Comparison of ENCODE assay signal across 12 mouse cellular contexts in genomic region chr5:119839156-119839555, GRCm38 (mm10). TPM values are rescaled to one million over a fixed set of nuclear protein-coding genes. Genes with fewer than 3 reads are reported as not detected.
DNase-seq lines count a peak whose midpoint lies in the region; ATAC-seq lines count a peak whose summit lies in the region.
"Had no signal": no experiment of that assay in that cellular context is flagged by ENCODE, and none has a peak within 500 bp of the region (broad histone marks: within the 10 kb centered on the region; RNA-seq: fewer than 3 reads in every experiment).

No protein-coding gene starts in this region.

- H3K4me1 ChIP-seq in forebrain, embryonic 10.5 days = peaks cover 12% of the 10 kb centered on the region
- H3K4me1 ChIP-seq in forebrain, embryonic 16.5 days (replicated peaks; ENCODE audit: control insufficient read depth, insufficient read depth, low read length) = no peaks in the 10 kb centered on the region; the same call in 1 of the 2 replicates
- peaks cover 4% of the 10 kb centered on the region; the same call in 1 of the 2 replicates for H3K4me1 ChIP-seq in lung, embryonic 16.5 days (replicated peaks; ENCODE audit: control insufficient read depth, insufficient read depth, low read length)
- H3K4me1 ChIP-seq in limb, embryonic 12.5 days (replicated peaks) = peaks cover 25% of the 10 kb centered on the region

- H3K36me3 ChIP-seq in forebrain, embryonic 10.5 days (replicated peaks) = no peaks in the 10 kb centered on the region
- H3K36me3 ChIP-seq in forebrain, embryonic 16.5 days (ENCODE audit: control insufficient read depth, insufficient read depth) = no peaks in the 10 kb centered on the region
- H3K36me3 ChIP-seq in lung, embryonic 16.5 days (ENCODE audit: control insufficient read depth, insufficient read depth, low read length) = no peaks in the 10 kb centered on the region; the same call in 1 of the 2 replicates
- peaks cover 28% of the 10 kb centered on the region for H3K36me3 ChIP-seq in limb, embryonic 12.5 days

- under 1% methylated on average over 16 of the region's 16 CpGs for WGBS in forebrain, embryonic 10.5 days
- 0% methylated on average over 16 of the region's 16 CpGs for WGBS in forebrain, embryonic 16.5 days
- WGBS in lung, embryonic 16.5 days = under 1% methylated on average over 16 of the region's 16 CpGs
- 0% methylated on average over 16 of the region's 16 CpGs for WGBS in limb, embryonic 12.5 days

- no peak for ATAC-seq in forebrain, embryonic 16.5 days
- ATAC-seq in lung, embryonic 16.5 days (ENCODE audit: low read depth) = no peak
- ATAC-seq in limb, embryonic 12.5 days (ENCODE audit: insufficient number of reproducible peaks, insufficient read depth, low FRiP score, low TSS enrichment, low read depth) = no peak
- ATAC-seq: intestine, postnatal 0 days had no signal

- no peak overlapping the region for H3K9ac ChIP-seq in forebrain, embryonic 16.5 days (replicated peaks; ENCODE audit: low read depth, low read length)
- H3K9ac ChIP-seq in lung, embryonic 16.5 days (ENCODE audit: low read length) = peak overlapping the region; percentile 79
- H3K9ac ChIP-seq in limb, embryonic 12.5 days (replicated peaks) = peak overlapping the region; percentile 96

- H3K4me3 ChIP-seq in forebrain, embryonic 10.5 days = no peak overlapping the region
- no peak overlapping the region for H3K4me3 ChIP-seq in forebrain, embryonic 16.5 days (replicated peaks; ENCODE audit: low read length)
- H3K4me3 ChIP-seq in lung, embryonic 16.5 days (ENCODE audit: low read length) = peak overlapping the region; percentile 66
- peak overlapping the region; percentile 59 for H3K4me3 ChIP-seq in limb, embryonic 12.5 days (replicated peaks)
- H3K4me3 ChIP-seq: gastrocnemius, adult 2 months had no signal

- H3K27me3 ChIP-seq in forebrain, embryonic 10.5 days (ENCODE audit: poor library complexity, severe bottlenecking) = peaks cover 100% of the 10 kb centered on the region
- peaks cover 88% of the 10 kb centered on the region for H3K27me3 ChIP-seq in forebrain, embryonic 16.5 days (replicated peaks; ENCODE audit: control insufficient read depth, insufficient read depth, low read length)
- H3K27me3 ChIP-seq in lung, embryonic 16.5 days (ENCODE audit: control insufficient read depth, insufficient read depth, low read depth, low read length) = peaks cover 56% of the 10 kb centered on the region
- peaks cover 91% of the 10 kb centered on the region for H3K27me3 ChIP-seq in limb, embryonic 12.5 days

- DNase-seq in forebrain, embryonic 10.5 days (ENCODE audit: extremely low spot score, low spot score) = peak; percentile 41
- no peak for DNase-seq in lung, postnatal 10 days
- peak; percentile 44 for DNase-seq in embryo, embryonic 11 days
- DNase-seq in frontal cortex, postnatal 25 days (ENCODE audit: low spot score in 2 of 2) = no peak
- DNase-seq in testis, postnatal 10 days (ENCODE audit: low spot score) = no peak
- DNase-seq: gastrocnemius, adult 2 months; thymus, postnatal 14 days had no signal

- H3K4me2 ChIP-seq in forebrain, embryonic 16.5 days (ENCODE audit: low read length) = no peak overlapping the region
- H3K4me2 ChIP-seq in lung, embryonic 16.5 days (ENCODE audit: low read depth, low read length) = peak overlapping the region; percentile 61
- H3K4me2 ChIP-seq in limb, embryonic 12.5 days = peak overlapping the region; percentile 68

- no peak overlapping the region for H3K27ac ChIP-seq in forebrain, embryonic 10.5 days
- H3K27ac ChIP-seq in forebrain, embryonic 16.5 days (ENCODE audit: low read length) = no peak overlapping the region
- peak overlapping the region; percentile 80 for H3K27ac ChIP-seq in lung, embryonic 16.5 days (ENCODE audit: low read length)
- H3K27ac ChIP-seq in limb, embryonic 12.5 days = peak overlapping the region; percentile 93
- H3K27ac ChIP-seq: gastrocnemius, adult 2 months had no signal

- no peaks in the 10 kb centered on the region for H3K9me3 ChIP-seq in forebrain, embryonic 10.5 days
- H3K9me3 ChIP-seq in forebrain, embryonic 16.5 days (ENCODE audit: control insufficient read depth, low read length) = no peaks in the 10 kb centered on the region; the same call in 1 of the 2 replicates
- H3K9me3 ChIP-seq in lung, embryonic 16.5 days (ENCODE audit: control insufficient read depth, low read length) = no peaks in the 10 kb centered on the region
- H3K9me3 ChIP-seq in limb, embryonic 12.5 days = no peaks in the 10 kb centered on the region

RNA-seq across cellular contexts. Expression of gene Tbx5, which starts 6.7 kb away (rescaled TPM):
- polyA plus RNA-seq in forebrain, embryonic 10.5 days (2016; fragmentation: Nextera tagmentation; extraction: Ambion mirVana) = 0.04 and 0.41 TPM in 2 replicates
- 0.12 TPM in 1 of 2 replicates, not detected in the other for polyA plus RNA-seq in forebrain, embryonic 16.5 days (2015; fragmentation: Nextera tagmentation; extraction: Ambion mirVana)
- 53.0 and 58.7 TPM in 2 replicates for polyA plus RNA-seq in lung, embryonic 16.5 days (2015; fragmentation: Nextera tagmentation; extraction: Ambion mirVana)
- 35.6 and 51.2 TPM in 2 replicates for polyA plus RNA-seq in limb, embryonic 12.5 days (2016; fragmentation: Nextera tagmentation; extraction: Ambion mirVana)
- polyA plus RNA-seq: intestine, postnatal 0 days; large intestine, adult 2 months had no signal

Comparison
In these comparisons a context has a peak if more than half of its experiments do, and no peak if none do; other contexts are left out.
1. DNase-seq: peak in forebrain, embryonic 10.5 days (single experiment) and embryo, embryonic 11 days (single experiment); none in lung, postnatal 10 days (single experiment), frontal cortex, postnatal 25 days (0 of 2) and testis, postnatal 10 days (single experiment).
2. H3K27ac ChIP-seq: peak in lung, embryonic 16.5 days (single experiment) and limb, embryonic 12.5 days (single experiment); none in forebrain, embryonic 10.5 days (single experiment) and forebrain, embryonic 16.5 days (single experiment).
3. H3K4me3 ChIP-seq: peak in lung, embryonic 16.5 days (single experiment) and limb, embryonic 12.5 days (single experiment); none in forebrain, embryonic 10.5 days (single experiment) and forebrain, embryonic 16.5 days (single experiment).
4. RNA of gene Tbx5, which starts 6.7 kb away (polyA plus RNA-seq): 53.0 to 58.7 TPM in lung, embryonic 16.5 days and 35.6 to 51.2 TPM in limb, embryonic 12.5 days; 0.12 TPM in forebrain, embryonic 16.5 days and 0.04 to 0.41 TPM in forebrain, embryonic 10.5 days; every median in the first group is over 10 times any median in the second.